Mouse (Mus musculus): ENCODE measurements at regions not wholly inside any gene's neighbourhood (a gene's known extent, or its start where the extent isn't known, plus 50 kb on each side); places are given as distances from the start of the nearest gene placed in this dataset.

DNA sequence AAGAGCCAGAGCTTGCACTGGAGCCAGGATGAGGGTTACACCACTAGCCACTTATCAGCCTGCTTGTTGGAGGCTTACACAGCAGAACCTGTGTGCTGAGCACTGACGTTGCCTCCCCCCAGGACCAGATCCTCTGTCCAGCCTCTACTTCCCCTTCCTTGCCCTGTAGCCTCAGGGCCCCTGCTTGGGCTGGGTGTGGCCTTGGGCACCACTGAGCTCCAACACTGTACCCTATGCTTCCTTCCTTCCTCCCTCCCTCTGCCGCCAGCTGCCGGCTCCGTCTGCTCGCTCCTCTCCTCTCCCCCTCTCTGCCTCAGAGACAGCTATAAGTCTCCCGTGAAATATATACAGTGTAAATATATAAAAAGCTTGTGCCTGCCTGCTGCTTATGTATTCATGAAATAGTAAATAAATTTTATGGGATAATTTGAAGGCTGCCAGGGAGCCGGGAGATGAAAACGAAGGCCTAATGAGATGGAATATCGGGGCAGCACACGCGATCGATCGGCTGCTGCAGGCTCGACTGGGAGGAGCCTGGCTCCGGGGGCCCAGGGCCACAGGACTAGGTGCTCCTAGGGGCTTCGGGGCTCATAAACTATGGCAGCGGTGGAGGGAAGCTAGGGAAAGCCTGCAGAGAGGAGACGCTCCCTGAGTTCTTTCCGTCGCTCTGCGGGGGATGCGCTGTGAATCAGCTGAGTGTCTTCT is 135.6 kb downstream of the Rbm19 start:
- 15% methylated on average over 22 of the region's 22 CpGs for WGBS
- Histone ChIP-seq H3K27me3 (ENCODE audit: insufficient read depth, low read length) (no peaks in the 10 kb centered on the region), H3K27ac (peak overlapping the region; percentile 45), H3K4me3 (ENCODE audit: low read length) (peak overlapping the region; percentile 10; the same call in 1 of the 2 replicates), H3K4me2 (ENCODE audit: low read depth, low read length) (peak overlapping the region; percentile 39), H3K4me1 (ENCODE audit: insufficient read depth, low read length) (0 out of 2 replicates have a peak, but pooled peaks cover 4% of the 10 kb centered on the region), H3K36me3 (ENCODE audit: insufficient read depth, low read length) (no peaks in the 10 kb centered on the region), H3K9me3 (ENCODE audit: low read length) (no peaks in the 10 kb centered on the region), H3K9ac (replicated peaks; ENCODE audit: low read length) (no peak overlapping the region; the same call in 1 of the 2 replicates)
- ATAC-seq (peak; percentile 63; the same call in 1 of the 2 replicates), DNase-seq (ENCODE audit: low spot score) (no peak)
- TF ChIP-seq CTCF (IDR thresholded peaks at IDR 0.05; ENCODE audit: low read depth): no peak

- Histone ChIP-seq H3K4me1 (ENCODE audit: insufficient read depth, low read length) (0 out of 2 replicates have a peak, but pooled peaks cover 4% of the 10 kb centered on the region), H3K36me3 (ENCODE audit: insufficient read depth, low read length) (no peaks in the 10 kb centered on the region), H3K9ac (replicated peaks; ENCODE audit: low read length) (no peak overlapping the region), H3K9me3 (ENCODE audit: low read length) (no peaks in the 10 kb centered on the region), H3K27me3 (ENCODE audit: insufficient read depth, low read length) (no peaks in the 10 kb centered on the region), H3K4me2 (ENCODE audit: low read depth, low read length) (peak overlapping the region; percentile 39), H3K4me3 (ENCODE audit: low read length) (no peak overlapping the region), H3K27ac (no peak overlapping the region)
- ATAC-seq (no peak), DNase-seq (ENCODE audit: low spot score) (peak; percentile 76)
- WGBS: 15% methylated on average over 8 of the region's 8 CpGs
- TF ChIP-seq CTCF (IDR thresholded peaks at IDR 0.05; ENCODE audit: low read depth): peak; percentile 63
Measured at GRCm38 (mm10) chr5:120252551-120252950, 136.3 kb downstream of the Rbm19 start.

DNA sequence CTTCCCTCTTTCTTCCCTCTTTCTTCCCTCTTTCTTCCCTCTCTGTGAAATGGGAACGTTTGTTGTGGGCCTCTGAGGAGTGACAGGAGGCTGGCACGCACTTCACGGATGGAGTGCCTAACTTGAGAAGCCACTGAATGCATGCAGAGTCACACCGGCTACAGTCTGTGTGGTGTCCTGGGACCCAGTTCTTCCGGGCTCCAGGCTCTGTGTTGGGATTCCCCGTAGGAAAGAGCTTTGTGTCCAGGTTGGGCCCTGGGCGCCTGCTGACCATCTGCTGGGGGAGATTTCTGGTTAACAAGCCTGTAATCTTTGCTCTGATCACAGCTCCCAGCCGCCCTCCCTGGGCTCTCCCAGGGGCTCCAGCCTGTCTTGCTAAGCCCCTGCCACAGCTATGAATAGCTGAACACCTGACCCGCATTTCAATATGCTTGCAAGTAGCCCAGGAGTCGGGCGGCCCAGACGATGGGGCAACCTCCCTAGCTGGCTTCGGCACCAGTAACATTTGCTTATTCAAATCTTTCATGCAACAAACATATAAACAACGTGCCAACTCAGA is 146.5 kb downstream of the Rbm19 start:
- no peaks in the 10 kb centered on the region for H3K9me3 ChIP-seq (ENCODE audit: low read length)
- ATAC-seq: no peak
- H3K4me1 ChIP-seq (ENCODE audit: insufficient read depth, low read length): no peaks in the 10 kb centered on the region
- no peaks in the 10 kb centered on the region for H3K36me3 ChIP-seq (ENCODE audit: insufficient read depth, low read length)
- no peak for DNase-seq (ENCODE audit: low spot score)
- H3K9ac ChIP-seq (replicated peaks; ENCODE audit: low read length): no peak overlapping the region
- H3K27me3 ChIP-seq (ENCODE audit: insufficient read depth, low read length): no peaks in the 10 kb centered on the region
- no peak overlapping the region for H3K4me3 ChIP-seq (ENCODE audit: low read length)
- no peak for TF ChIP-seq CTCF (IDR thresholded peaks at IDR 0.05; ENCODE audit: low read depth)
- no peak overlapping the region for H3K27ac ChIP-seq
- 20% methylated on average over 14 of the region's 14 CpGs for WGBS
- H3K4me2 ChIP-seq (ENCODE audit: low read depth, low read length): no peak overlapping the region

GRCm38 (mm10) chr5:120269416-120269860 is 153.2 kb downstream of the Rbm19 start:
- no peaks in the 10 kb centered on the region for H3K27me3 ChIP-seq (ENCODE audit: insufficient read depth, low read length)
- no peak for TF ChIP-seq CTCF (IDR thresholded peaks at IDR 0.05; ENCODE audit: low read depth)
- peaks cover 16% of the 10 kb centered on the region for H3K4me1 ChIP-seq (ENCODE audit: insufficient read depth, low read length)
- no peaks in the 10 kb centered on the region for H3K9me3 ChIP-seq (ENCODE audit: low read length)
- DNase-seq (ENCODE audit: low spot score) (peak; percentile 73), ATAC-seq (peak; percentile 65)
- H3K36me3 ChIP-seq (ENCODE audit: insufficient read depth, low read length): no peaks in the 10 kb centered on the region
- peak overlapping the region; percentile 24 for H3K9ac ChIP-seq (replicated peaks; ENCODE audit: low read length)
- H3K4me3 ChIP-seq (ENCODE audit: low read length): no peak overlapping the region
- H3K27ac ChIP-seq: peak overlapping the region; percentile 81
- 4% methylated on average over 22 of the region's 22 CpGs for WGBS
- H3K4me2 ChIP-seq (ENCODE audit: low read depth, low read length): peak overlapping the region; percentile 28; the same call in 1 of the 2 replicates

- DNase-seq (ENCODE audit: low spot score) (peak; percentile 62), ATAC-seq (peak; percentile 67)
- Histone ChIP-seq H3K4me2 (ENCODE audit: low read depth, low read length) (no peak overlapping the region), H3K9me3 (ENCODE audit: low read length) (no peaks in the 10 kb centered on the region), H3K27ac (peak overlapping the region; percentile 12; the same call in 1 of the 2 replicates), H3K27me3 (ENCODE audit: insufficient read depth, low read length) (no peaks in the 10 kb centered on the region), H3K9ac (replicated peaks; ENCODE audit: low read length) (no peak overlapping the region), H3K36me3 (ENCODE audit: insufficient read depth, low read length) (no peaks in the 10 kb centered on the region), H3K4me3 (ENCODE audit: low read length) (no peak overlapping the region), H3K4me1 (ENCODE audit: insufficient read depth, low read length) (peaks cover 16% of the 10 kb centered on the region)
- no peak for TF ChIP-seq CTCF (IDR thresholded peaks at IDR 0.05; ENCODE audit: low read depth)
- WGBS: 31% methylated on average over 14 of the region's 14 CpGs
Measured at GRCm38 (mm10) chr5:120270887-120271616, 154.8 kb downstream of the Rbm19 start.

DNA sequence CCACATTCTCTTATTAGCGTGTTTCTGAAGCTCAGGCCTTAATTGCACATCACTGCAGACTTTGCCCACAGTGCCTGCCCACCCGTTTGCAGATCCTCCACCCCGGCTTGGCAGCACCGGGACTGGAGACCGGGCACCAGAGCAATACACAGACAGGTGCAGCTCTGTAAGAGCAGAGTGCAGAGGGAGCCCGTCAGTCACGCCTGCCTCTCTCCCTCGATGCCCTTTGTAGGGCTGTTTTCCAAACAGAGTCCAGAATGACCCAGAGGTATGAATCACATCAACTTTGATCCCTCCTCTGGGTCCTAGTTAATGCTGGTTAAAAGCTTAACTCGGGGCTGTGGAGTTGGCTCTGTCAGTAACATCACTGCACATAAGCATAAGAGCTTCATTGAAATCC is 155.3 kb upstream of the Lhx5 start:
- no peak overlapping the region for H3K27ac ChIP-seq

More for the DNA sequence above, 155.3 kb upstream of the Lhx5 start:
- Histone ChIP-seq H3K9me3 (ENCODE audit: low read length) (no peaks in the 10 kb centered on the region), H3K4me1 (ENCODE audit: insufficient read depth, low read length) (peaks cover 8% of the 10 kb centered on the region; the same call in 1 of the 2 replicates), H3K9ac (replicated peaks; ENCODE audit: low read length) (no peak overlapping the region), H3K4me2 (ENCODE audit: low read depth, low read length) (no peak overlapping the region), H3K36me3 (ENCODE audit: insufficient read depth, low read length) (no peaks in the 10 kb centered on the region), H3K27me3 (ENCODE audit: insufficient read depth, low read length) (no peaks in the 10 kb centered on the region; the same call in 1 of the 2 replicates), H3K4me3 (ENCODE audit: low read length) (no peak overlapping the region)
- ATAC-seq: no peak
- TF ChIP-seq CTCF (IDR thresholded peaks at IDR 0.05; ENCODE audit: low read depth): no peak
- no peak for DNase-seq (ENCODE audit: low spot score)
- WGBS: 50% methylated on average over 9 of the region's 9 CpGs
